Mouse (Mus musculus) neural tube, embryonic 11.5 days (tissue): ENCODE measurements around the gene Mrps12. TPM values are rescaled to one million over a fixed set of nuclear protein-coding genes. Genes with fewer than 3 reads are reported as not detected.

ENCODE experiments used
- ATAC-seq: fragments of 200-750 bp; cut with Nextera tagmentation; 2 replicates; pipeline ENCODE4 v1.8.0; 2017; ENCODE audit warnings: moderate number of reproducible peaks, mild to moderate bottlenecking, moderate TSS enrichment, moderate library complexity; ENCODE audit not compliant: insufficient read depth, low FRiP score, low TSS enrichment
- DNase-seq: peaks from one replicate; pipeline ENCODE4 v3.0.0-alpha.2; 2015; ENCODE audit warnings: low spot score
- H3K27ac ChIP-seq: fragments of 300-500 bp; sonication (generic); 2 replicates; pipeline ENCODE4 v1.5.1; 2014; ENCODE audit warnings: low read depth, mild to moderate bottlenecking, low read length
- H3K27me3 ChIP-seq: fragments of 300-500 bp; sonication (generic); 2 replicates; pipeline ENCODE4 v1.6.1; 2014; ENCODE audit warnings: mild to moderate bottlenecking, low read length, mixed read lengths; ENCODE audit not compliant: control insufficient read depth, insufficient read depth
- H3K36me3 ChIP-seq: fragments of 300-500 bp; sonication (generic); 2 replicates; pipeline ENCODE4 v1.6.1; 2014; ENCODE audit warnings: mild to moderate bottlenecking, low read length, moderate library complexity, mixed read lengths; ENCODE audit not compliant: control insufficient read depth, insufficient read depth
- H3K4me1 ChIP-seq: fragments of 300-500 bp; sonication (generic); 2 replicates; pipeline ENCODE4 v1.6.1; 2014; ENCODE audit warnings: low read length, mixed read lengths; ENCODE audit not compliant: control insufficient read depth, insufficient read depth
- H3K4me2 ChIP-seq: fragments of 300-500 bp; sonication (generic); 2 replicates; pipeline ENCODE4 v1.6.1; 2014; ENCODE audit warnings: low read depth, mild to moderate bottlenecking, moderate library complexity
- H3K4me3 ChIP-seq: fragments of 300-500 bp; sonication (generic); 2 replicates; pipeline ENCODE4 v1.5.1; 2014; ENCODE audit warnings: low read depth, low read length
- H3K9ac ChIP-seq: fragments of 300-500 bp; sonication (generic); 2 replicates; pipeline ENCODE4 v1.6.1; 2014; ENCODE audit warnings: mild to moderate bottlenecking, low read length
- H3K9me3 ChIP-seq: fragments of 300-500 bp; sonication (generic); 2 replicates; pipeline ENCODE4 v1.6.1; 2016; ENCODE audit warnings: low read length; ENCODE audit not compliant: control insufficient read depth
- WGBS: fragments of 180-500 bp; shearing (Covaris S2); extraction: QIAGEN DNeasy Blood & Tissue Kit; methylation state at CpG from one replicate; pipeline ENCODE4 v1.1.7; 2014; 5-methylcytosine and 5-hydroxymethylcytosine counted together
- polyA plus RNA-seq: library from polyadenylated mRNA; unstranded; fragments of >200 nt; fragmentation: Nextera tagmentation; extraction: Ambion mirVana; gene quantifications from 2 replicates; pipeline ENCODE4 v1.2.1, GENCODE M21; 2014

The Mrps12 gene
- polyA plus RNA-seq, 1 experiment from 2014 or later: 128 TPM

- Histone ChIP-seq H3K27me3 (no peaks in the 10 kb centered on the region), H3K4me3 (no peak overlapping the region), H3K4me1 (peaks cover 8% of the 10 kb centered on the region), H3K36me3 (peaks cover 5% of the 10 kb centered on the region; the same call in 1 of the 2 replicates), H3K9me3 (no peaks in the 10 kb centered on the region), H3K27ac (no peak overlapping the region), H3K4me2 (no peak overlapping the region), H3K9ac (no peak overlapping the region)
- no peak for ATAC-seq
- 95% methylated on average over 21 of the region's 21 CpGs for WGBS
- no peak for DNase-seq
These were observed 1.8 kb downstream of the Mrps12 start for GRCm38 (mm10) chr7:28739829-28740228.

- no peak for DNase-seq
- Histone ChIP-seq H3K27ac (no peak overlapping the region), H3K4me3 (no peak overlapping the region), H3K27me3 (peaks cover 2% of the 10 kb centered on the region; the same call in 1 of the 2 replicates), H3K4me1 (no peaks in the 10 kb centered on the region; the same call in 1 of the 2 replicates), H3K9me3 (no peaks in the 10 kb centered on the region), H3K36me3 (peaks cover 5% of the 10 kb centered on the region; the same call in 1 of the 2 replicates), H3K9ac (no peak overlapping the region), H3K4me2 (no peak overlapping the region)
- WGBS: 82% methylated on average over 6 of the region's 6 CpGs
- ATAC-seq: no peak
These were observed 5.9 kb downstream of the Mrps12 start for GRCm38 (mm10) chr7:28735701-28736100.

DNA sequence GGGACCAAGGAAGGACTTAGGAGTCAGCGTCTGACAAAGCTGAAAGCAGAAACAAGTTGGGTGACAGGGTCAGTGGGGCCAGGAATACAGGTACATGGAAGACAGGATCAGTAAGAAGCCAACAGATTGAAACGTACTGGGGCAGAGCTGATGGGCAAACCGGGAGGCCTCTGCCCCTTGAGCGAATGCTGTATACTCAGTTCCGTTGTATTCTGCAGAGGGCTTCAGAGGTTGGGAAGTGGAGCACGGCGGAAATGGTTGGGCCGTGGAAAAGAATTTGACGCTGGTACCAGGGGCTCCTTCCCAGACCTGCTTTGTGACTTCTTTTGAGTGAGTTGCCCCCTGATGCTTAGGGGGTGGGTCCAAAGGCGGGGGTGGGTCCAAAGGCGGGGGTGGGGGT is 8.4 kb downstream of the Mrps12 start:
- Histone ChIP-seq H3K4me1 (no peaks in the 10 kb centered on the region; the same call in 1 of the 2 replicates), H3K27ac (no peak overlapping the region), H3K36me3 (peaks cover 4% of the 10 kb centered on the region; the same call in 1 of the 2 replicates), H3K9me3 (no peaks in the 10 kb centered on the region), H3K4me2 (peak overlapping the region; percentile 83), H3K4me3 (peak overlapping the region; percentile 42), H3K27me3 (peaks cover 2% of the 10 kb centered on the region; the same call in 1 of the 2 replicates), H3K9ac (0 out of 2 replicates have a peak overlapping the region, but pooled peaks have one; percentile 8)
- WGBS: 4% methylated on average over 11 of the region's 11 CpGs
- DNase-seq (no peak), ATAC-seq (no peak)

DNA sequence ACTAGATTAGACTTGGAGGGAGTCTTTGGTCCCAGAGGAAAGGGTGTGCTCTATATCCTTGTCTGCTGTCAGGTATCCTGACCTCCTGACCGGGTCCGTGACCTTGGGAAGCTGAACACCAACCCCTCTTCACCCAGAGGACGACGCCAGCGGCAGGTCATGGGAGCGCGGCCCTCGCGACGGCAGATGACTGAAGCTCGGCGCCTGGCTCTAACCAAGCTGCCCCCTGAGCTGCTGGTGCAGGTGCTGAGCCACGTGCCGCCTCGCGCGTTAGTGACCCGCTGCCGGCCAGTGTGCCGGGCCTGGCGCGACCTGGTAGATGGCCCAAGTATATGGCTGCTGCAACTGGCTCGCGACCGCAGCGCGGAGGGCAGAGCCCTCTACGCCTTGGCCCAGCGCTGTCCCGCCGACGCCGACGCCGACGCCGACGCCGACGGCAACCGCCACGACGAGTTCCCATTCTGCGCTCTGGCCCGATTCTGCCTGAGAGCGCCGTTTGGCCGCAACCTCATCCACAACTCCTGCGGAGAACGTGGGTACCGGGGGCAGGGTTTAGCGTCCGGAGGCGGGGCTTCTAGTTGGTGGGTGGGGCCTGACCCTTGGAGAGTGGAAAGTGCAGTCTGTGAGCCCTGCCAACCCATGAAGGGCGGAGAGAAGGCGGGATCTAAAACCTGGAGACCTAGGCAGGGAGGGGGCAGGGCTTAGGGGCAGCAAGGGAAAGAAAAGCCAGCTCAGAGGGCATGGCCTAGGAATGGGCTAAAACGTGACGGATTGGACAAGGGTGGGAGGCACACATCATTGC is 9.1 kb downstream of the Mrps12 start:
- DNase-seq: peak; percentile 81
- H3K27ac ChIP-seq: no peak overlapping the region
- H3K4me1 ChIP-seq: no peaks in the 10 kb centered on the region; the same call in 1 of the 2 replicates
- peak overlapping the region; percentile 42 for H3K4me3 ChIP-seq
- H3K9me3 ChIP-seq: no peaks in the 10 kb centered on the region
- peaks cover 3% of the 10 kb centered on the region; the same call in 1 of the 2 replicates for H3K36me3 ChIP-seq
- peaks cover 2% of the 10 kb centered on the region; the same call in 1 of the 2 replicates for H3K27me3 ChIP-seq
- H3K4me2 ChIP-seq: peak overlapping the region; percentile 83
- peak overlapping the region; percentile 44 for H3K9ac ChIP-seq
- 2% methylated on average over 58 of the region's 58 CpGs for WGBS
- ATAC-seq: peak; percentile 85

DNA sequence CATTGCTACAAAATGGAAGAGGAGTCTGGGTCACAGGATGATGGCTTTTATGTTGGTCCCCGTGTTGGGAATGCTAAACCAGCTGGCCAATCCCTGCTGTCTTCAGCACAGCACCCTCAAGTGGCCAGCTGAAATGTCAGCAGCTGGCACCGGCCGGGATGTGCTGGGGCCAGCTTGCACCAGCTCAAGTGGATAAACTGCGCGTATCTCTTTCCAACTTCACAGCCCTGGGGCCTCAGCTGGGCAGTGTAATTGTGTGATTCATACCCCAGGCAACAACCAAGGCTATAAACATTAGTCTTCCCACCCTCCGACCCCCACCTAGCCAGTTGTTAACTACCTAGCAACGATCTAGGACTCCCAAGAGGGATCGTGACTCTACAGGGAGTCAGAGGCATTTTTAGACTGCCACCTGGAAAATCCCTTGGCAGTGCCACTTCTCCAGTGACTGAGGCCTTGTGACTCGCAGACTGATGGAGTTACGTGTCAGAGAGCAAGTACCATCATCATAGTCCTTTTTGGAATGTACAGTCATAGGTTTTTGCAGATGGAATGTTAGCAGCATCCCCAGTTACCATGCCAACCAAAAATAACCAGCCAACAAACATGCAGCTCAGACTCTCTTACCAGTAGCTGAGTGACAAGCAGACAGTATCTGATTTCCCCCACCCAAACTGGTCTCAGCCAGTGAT is 13.8 kb downstream of the Mrps12 start:
- 53% methylated on average over 10 of the region's 10 CpGs for WGBS
- ATAC-seq: 0 out of 2 replicates have a peak, but pooled peaks have one; percentile 45
- DNase-seq: peak; percentile 46
- Histone ChIP-seq H3K4me3 (no peak overlapping the region), H3K36me3 (no peaks in the 10 kb centered on the region), H3K9me3 (no peaks in the 10 kb centered on the region), H3K27ac (no peak overlapping the region), H3K4me2 (no peak overlapping the region), H3K9ac (no peak overlapping the region; the same call in 1 of the 2 replicates), H3K27me3 (peaks cover 2% of the 10 kb centered on the region; the same call in 1 of the 2 replicates), H3K4me1 (no peaks in the 10 kb centered on the region; the same call in 1 of the 2 replicates)

GRCm38 (mm10) chr7:28726600-28726999 is 15.0 kb downstream of the Mrps12 start:
- Histone ChIP-seq H3K27ac (no peak overlapping the region), H3K9me3 (no peaks in the 10 kb centered on the region), H3K4me3 (no peak overlapping the region), H3K27me3 (no peaks in the 10 kb centered on the region), H3K4me2 (no peak overlapping the region; the same call in 1 of the 2 replicates), H3K36me3 (no peaks in the 10 kb centered on the region), H3K4me1 (no peaks in the 10 kb centered on the region), H3K9ac (no peak overlapping the region)
- peak; percentile 79 for DNase-seq
- no peak for ATAC-seq
- WGBS: 7% methylated on average over 14 of the region's 14 CpGs

DNA sequence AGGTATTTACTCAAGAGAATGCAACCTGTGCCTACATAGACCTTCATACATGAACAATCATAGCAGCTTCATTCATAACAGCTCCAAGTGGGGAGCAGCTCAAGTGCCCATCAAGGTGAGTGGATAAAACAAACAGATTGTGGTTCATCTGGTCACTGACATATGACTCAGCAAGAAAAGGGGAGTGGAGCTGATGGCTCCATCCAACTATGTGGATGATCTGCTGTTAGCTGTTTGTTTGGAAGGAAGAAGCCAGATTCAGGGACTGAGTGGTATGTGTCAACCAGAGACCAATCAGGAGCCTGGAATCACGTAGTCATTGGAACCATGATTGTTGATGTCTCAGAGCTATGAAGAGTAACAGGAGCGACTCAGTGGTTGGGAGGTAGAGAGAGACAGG is 17.0 kb downstream of the Mrps12 start:
- DNase-seq (no peak), ATAC-seq (no peak)
- WGBS: 86% methylated on average over 2 of the region's 2 CpGs
- no peak overlapping the region for H3K9ac ChIP-seq
- no peak overlapping the region for H3K27ac ChIP-seq
- no peak overlapping the region for H3K4me2 ChIP-seq
- H3K9me3 ChIP-seq: no peaks in the 10 kb centered on the region
- H3K4me3 ChIP-seq: no peak overlapping the region
- no peaks in the 10 kb centered on the region for H3K27me3 ChIP-seq
- H3K36me3 ChIP-seq: no peaks in the 10 kb centered on the region
- no peaks in the 10 kb centered on the region for H3K4me1 ChIP-seq

DNA sequence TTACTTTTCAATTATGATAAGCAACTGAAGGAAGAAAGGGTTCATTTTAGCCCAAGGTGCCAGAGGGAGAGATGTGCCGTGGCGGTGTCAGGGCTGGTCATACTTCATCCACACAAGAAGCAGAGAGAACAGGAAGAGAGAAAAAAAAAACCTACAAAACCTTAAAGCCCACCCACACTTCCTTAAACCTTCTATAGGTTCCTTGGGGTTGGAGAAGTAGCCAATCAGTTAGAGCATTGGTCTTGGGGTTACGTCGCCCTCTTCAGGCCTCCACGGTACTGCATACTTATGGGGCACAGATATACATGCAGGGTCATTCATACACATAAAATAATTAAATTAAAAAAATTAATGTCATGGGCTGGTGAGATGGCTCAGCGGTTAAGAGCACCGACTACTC is 19.5 kb downstream of the Mrps12 start:
- Histone ChIP-seq H3K9me3 (no peaks in the 10 kb centered on the region), H3K4me2 (no peak overlapping the region), H3K27ac (no peak overlapping the region), H3K4me3 (no peak overlapping the region), H3K9ac (no peak overlapping the region), H3K36me3 (no peaks in the 10 kb centered on the region), H3K4me1 (no peaks in the 10 kb centered on the region), H3K27me3 (no peaks in the 10 kb centered on the region)
- ATAC-seq (no peak), DNase-seq (no peak)
- 93% methylated on average over 7 of the region's 7 CpGs for WGBS
